Mouse (Mus musculus) MEL (cell line): ENCODE data around the gene Rcl1. TPM values are rescaled to one million over a fixed set of nuclear protein-coding genes. Genes with fewer than 3 reads are reported as not detected.
A peak's percentile ranks its signal among the peaks of the same experiment; 100 is the strongest.

Source experiments
- DNase-seq: peaks from one replicate; pipeline ENCODE4 v3.0.0; 2011; ENCODE audit warnings: low read depth, low spot score
- H3K27ac ChIP-seq: 2 replicates; pipeline ENCODE4 v1.5.1; 2012; ENCODE audit warnings: low read depth, mild to moderate bottlenecking, control low read depth, low read length, moderate library complexity; ENCODE audit not compliant: control insufficient read depth
- H3K27me3 ChIP-seq, 2 experiments: fragments of 150-350 bp in 1 of 2; sonication (generic) in 1 of 2; 2 replicates each; pipeline ENCODE4 v1.6.1; 2012; ENCODE audit warnings: low read length in 2 of 2, mild to moderate bottlenecking in 2 of 2, improper control_type of control experiment in 1 of 2, moderate library complexity in 1 of 2; ENCODE audit not compliant: insufficient read depth in 2 of 2, control insufficient read depth in 1 of 2
- H3K36me3 ChIP-seq, 2 experiments: 2 replicates each; pipeline ENCODE4 v1.6.1; 2012 to 2014; ENCODE audit warnings: low read length in 2 of 2, improper control_type of control experiment in 1 of 2, inconsistent platforms in 1 of 2, mild to moderate bottlenecking in 1 of 2; ENCODE audit not compliant: insufficient read depth in 2 of 2, control insufficient read depth in 1 of 2
- H3K4me1 ChIP-seq, 2 experiments: fragments of 150-350 bp in 1 of 2; sonication (generic) in 1 of 2; 2 replicates each; pipeline ENCODE4 v1.6.1; 2012; ENCODE audit warnings: low read length in 2 of 2, improper control_type of control experiment in 1 of 2, mild to moderate bottlenecking in 1 of 2; ENCODE audit not compliant: insufficient read depth in 2 of 2, control insufficient read depth in 1 of 2
- H3K4me3 ChIP-seq, 2 experiments: fragments of 150-350 bp in 1 of 2; sonication (generic) in 1 of 2; 2 replicates each; pipeline ENCODE4 v1.5.1; 2012; ENCODE audit warnings: low read depth in 2 of 2, low read length in 2 of 2, mild to moderate bottlenecking in 2 of 2, moderate library complexity in 2 of 2, control low read depth in 1 of 2, improper control_type of control experiment in 1 of 2; ENCODE audit not compliant: control insufficient read depth in 1 of 2, insufficient read depth in 1 of 2
- H3K79me2 ChIP-seq: 2 replicates; pipeline ENCODE4 v1.6.1; 2012; ENCODE audit warnings: mild to moderate bottlenecking, low read length, moderate library complexity; ENCODE audit not compliant: control insufficient read depth, poor library complexity, insufficient read depth
- H3K9ac ChIP-seq: 2 replicates; pipeline ENCODE4 v1.6.1; 2012; ENCODE audit warnings: low read depth, mild to moderate bottlenecking, control low read depth, low read length, moderate library complexity; ENCODE audit not compliant: control insufficient read depth, poor library complexity, severe bottlenecking
- H3K9me3 ChIP-seq: fragments of 150-350 bp; sonication (generic); replicated peaks from 2 replicates; pipeline ENCODE4 v1.6.1; 2012; ENCODE audit warnings: mild to moderate bottlenecking, low read length, improper control_type of control experiment, moderate library complexity; ENCODE audit not compliant: insufficient read depth
- CHD2 ChIP-seq: IDR thresholded peaks from 2 replicates; pipeline ENCODE4 v1.6.1; 2011; ENCODE audit warnings: low read length, improper control_type of control experiment
- CTCF ChIP-seq, 3 experiments: IDR thresholded peaks in 2 of 3; conservative IDR thresholded peaks in 1 of 3; 2 replicates each; pipeline ENCODE4 v1.5.1; 2011 to 2012; ENCODE audit warnings: low read length in 3 of 3, low read depth in 2 of 3, mild to moderate bottlenecking in 2 of 3, improper control_type of control experiment in 1 of 3, inconsistent platforms in 1 of 3, mixed read lengths in 1 of 3, moderate library complexity in 1 of 3; ENCODE audit not compliant: control insufficient read depth in 1 of 3, insufficient read depth in 1 of 3, poor library complexity in 1 of 3, severe bottlenecking in 1 of 3
- EP300 ChIP-seq, 2 experiments: IDR thresholded peaks; 2 replicates each; pipeline ENCODE4 v1.6.1; 2011; ENCODE audit warnings: improper control_type of control experiment in 2 of 2, low read length in 2 of 2, low read depth in 1 of 2, mild to moderate bottlenecking in 1 of 2
- ETS1 ChIP-seq: IDR thresholded peaks from 2 replicates; pipeline ENCODE4 v1.6.1; 2012; ENCODE audit warnings: low read depth, mild to moderate bottlenecking, inconsistent platforms, low read length, improper control_type of control experiment, moderate library complexity
- GABPA ChIP-seq: IDR thresholded peaks from 2 replicates; pipeline ENCODE4 v1.6.1; 2012; ENCODE audit warnings: low read depth, mild to moderate bottlenecking, inconsistent platforms, low read length, improper control_type of control experiment, moderate library complexity
- HCFC1 ChIP-seq: IDR thresholded peaks from 2 replicates; pipeline ENCODE4 v1.6.1; 2012; ENCODE audit warnings: low read depth, mild to moderate bottlenecking, inconsistent platforms, low read length, improper control_type of control experiment, moderate library complexity
- JUND ChIP-seq: IDR thresholded peaks from 2 replicates; pipeline ENCODE4 v1.6.1; 2011; ENCODE audit warnings: low read depth, mild to moderate bottlenecking, improper control_type of control experiment, low read length
- KAT2A ChIP-seq: conservative IDR thresholded peaks from 2 replicates; pipeline ENCODE4 v1.6.1; 2012; ENCODE audit warnings: low read depth, low read length, improper control_type of control experiment, inconsistent platforms
- MAFK ChIP-seq: IDR thresholded peaks from 2 replicates; pipeline ENCODE4 v1.6.1; 2011; ENCODE audit warnings: low read depth, mild to moderate bottlenecking, low read length, improper control_type of control experiment, borderline replicate concordance
- MAX ChIP-seq: IDR thresholded peaks from 2 replicates; pipeline ENCODE4 v1.6.1; 2011; ENCODE audit warnings: low read length, improper control_type of control experiment
- MAZ ChIP-seq: IDR thresholded peaks from 2 replicates; pipeline ENCODE4 v1.6.1; 2012; ENCODE audit warnings: low read depth, mild to moderate bottlenecking, inconsistent platforms, low read length, improper control_type of control experiment
- MEF2A ChIP-seq: IDR thresholded peaks from 2 replicates; pipeline ENCODE4 v1.6.1; 2014; ENCODE audit warnings: low read depth, mild to moderate bottlenecking, inconsistent platforms, low read length, improper control_type of control experiment; ENCODE audit not compliant: poor library complexity, insufficient replicate concordance, severe bottlenecking; ENCODE audit errors: extremely low read depth
- MYB ChIP-seq: IDR thresholded peaks from 2 replicates; pipeline ENCODE4 v1.6.1; 2011; ENCODE audit warnings: mild to moderate bottlenecking, low read depth, low read length, improper control_type of control experiment
- MYC ChIP-seq: IDR thresholded peaks from 2 replicates; pipeline ENCODE4 v1.6.1; 2011; ENCODE audit warnings: low read depth, mild to moderate bottlenecking, low read length, improper control_type of control experiment, moderate library complexity
- NELFE ChIP-seq: IDR thresholded peaks from 2 replicates; pipeline ENCODE4 v1.6.1; 2011; ENCODE audit warnings: low read depth, low read length, improper control_type of control experiment
- NRF1 ChIP-seq: IDR thresholded peaks from 2 replicates; pipeline ENCODE4 v1.6.1; 2014; ENCODE audit warnings: low read depth, mild to moderate bottlenecking, inconsistent platforms, low read length, improper control_type of control experiment, moderate library complexity; ENCODE audit not compliant: poor library complexity, insufficient read depth, severe bottlenecking
- POLR2A ChIP-seq, 2 experiments: IDR thresholded peaks; 2 replicates each; pipeline ENCODE4 v1.6.1; 2011 to 2012; ENCODE audit warnings: low read length in 2 of 2, mild to moderate bottlenecking in 2 of 2, control low read depth in 1 of 2, improper control_type of control experiment in 1 of 2, low read depth in 1 of 2, moderate library complexity in 1 of 2; ENCODE audit not compliant: control insufficient read depth in 1 of 2, insufficient read depth in 1 of 2, poor library complexity in 1 of 2
- POLR2AphosphoS2 ChIP-seq: IDR thresholded peaks from 2 replicates; pipeline ENCODE4 v1.6.1; 2011; ENCODE audit warnings: low read length, improper control_type of control experiment
- POLR2AphosphoS5 ChIP-seq: IDR thresholded peaks from 2 replicates; pipeline ENCODE4 v1.6.1; 2012; ENCODE audit warnings: low read depth, borderline replicate concordance, mild to moderate bottlenecking, inconsistent platforms, low read length, moderate library complexity, mixed read lengths
- RAD21 ChIP-seq: IDR thresholded peaks from 2 replicates; pipeline ENCODE4 v1.6.1; 2011; ENCODE audit warnings: mild to moderate bottlenecking, low read depth, low read length, improper control_type of control experiment
- RCOR1 ChIP-seq: IDR thresholded peaks from 2 replicates; pipeline ENCODE4 v1.6.1; 2012; ENCODE audit warnings: low read depth, mild to moderate bottlenecking, inconsistent platforms, low read length, improper control_type of control experiment
- SIN3A ChIP-seq: IDR thresholded peaks from 2 replicates; pipeline ENCODE4 v1.6.1; 2012; ENCODE audit warnings: low read length, improper control_type of control experiment, inconsistent platforms
- TAL1 ChIP-seq: IDR thresholded peaks from 2 replicates; pipeline ENCODE4 v1.6.1; 2012; ENCODE audit warnings: mild to moderate bottlenecking, inconsistent platforms, low read length, moderate library complexity, mixed read lengths
- TBP ChIP-seq: IDR thresholded peaks from 2 replicates; pipeline ENCODE4 v1.8.0; 2011; ENCODE audit warnings: low read depth, low read length, improper control_type of control experiment
- UBTF ChIP-seq: IDR thresholded peaks from 2 replicates; pipeline ENCODE4 v1.6.1; 2012; ENCODE audit warnings: low read depth, mild to moderate bottlenecking, inconsistent platforms, low read length, improper control_type of control experiment, moderate library complexity, borderline replicate concordance; ENCODE audit not compliant: insufficient read depth
- ZC3H11A ChIP-seq: IDR thresholded peaks from 2 replicates; pipeline ENCODE4 v1.6.1; 2012; ENCODE audit warnings: low read depth, mild to moderate bottlenecking, inconsistent platforms, low read length, improper control_type of control experiment
- ZKSCAN1 ChIP-seq: IDR thresholded peaks from 2 replicates; pipeline ENCODE4 v1.6.1; 2012; ENCODE audit warnings: low read depth, mild to moderate bottlenecking, inconsistent platforms, low read length, improper control_type of control experiment, moderate library complexity
- ZMIZ1 ChIP-seq: IDR thresholded peaks from 2 replicates; pipeline ENCODE4 v1.6.1; 2012; ENCODE audit warnings: low read depth, mild to moderate bottlenecking, inconsistent platforms, low read length, improper control_type of control experiment, moderate library complexity
- ZNF384 ChIP-seq: IDR thresholded peaks from 2 replicates; pipeline ENCODE4 v1.6.1; 2012; ENCODE audit warnings: low read depth, mild to moderate bottlenecking, inconsistent platforms, low read length, improper control_type of control experiment
- polyA plus RNA-seq, 2 experiments: library from polyadenylated mRNA; stranded (reverse) in 1 of 2; unstranded in 1 of 2; fragments of >175 nt in 1 of 2; fragments of >200 nt in 1 of 2; gene quantifications; 2 replicates each; pipeline versions ENCODE4 v1.2.1 to v1.2.4; 2012; ENCODE audit warnings: low replicate concordance in 2 of 2, low read depth in 1 of 2; ENCODE audit not compliant: insufficient read length in 2 of 2, insufficient read depth in 1 of 2, missing spikeins in 1 of 2
- total RNA-seq: library from RNA; depleted of rRNA; stranded (reverse); fragments of 300-350 nt; gene quantifications from 2 replicates; pipeline ENCODE4 v1.2.3, GENCODE M21; 2012

Gene Rcl1
- total and polyA plus RNA-seq, 3 experiments, result 86.4 to 122 TPM; not detected in 1

- peaks cover 4 to 22% of the 10 kb centered on the region in 2 experiments; a peak in 3 of 4 replicates for H3K4me1 ChIP-seq
- no peak overlapping the region for H3K9ac ChIP-seq
- H3K27me3 ChIP-seq, result no peaks in the 10 kb centered on the region
- H3K9me3 ChIP-seq, result no peaks in the 10 kb centered on the region
- H3K27ac ChIP-seq, result no peak overlapping the region
- TF ChIP-seq MAFK (no peak), RCOR1 (no peak), MAX (no peak), MYB (no peak), HCFC1 (no peak), ETS1 (no peak), ZNF384 (no peak), UBTF (no peak), SIN3A (no peak), ZC3H11A (no peak), KAT2A (no peak), MEF2A (no peak)
- DNase-seq, result no peak
- H3K4me3 ChIP-seq, result no peak overlapping the region
- H3K36me3 ChIP-seq, result peaks cover 0 to 25% of the 10 kb centered on the region in 2 experiments; a peak in 2 of 4 replicates
- no peaks in the 10 kb centered on the region; the same call in 1 of the 2 replicates for H3K79me2 ChIP-seq
These were observed 38.2 kb upstream of the Rcl1 start for GRCm38 (mm10) chr19:29063009-29063408.

GRCm38 (mm10) chr19:29063577-29064363, 37.4 kb upstream of the Rcl1 start:
- no peaks in the 10 kb centered on the region for H3K27me3 ChIP-seq
- H3K36me3 ChIP-seq, result peaks cover 0 to 28% of the 10 kb centered on the region in 2 experiments; a peak in 2 of 4 replicates
- DNase-seq, result peak; percentile 97
- H3K9ac ChIP-seq, result peak overlapping the region; percentile 68
- no peaks in the 10 kb centered on the region for H3K9me3 ChIP-seq
- H3K79me2 ChIP-seq, result no peaks in the 10 kb centered on the region; the same call in 1 of the 2 replicates
- peaks cover 4 to 24% of the 10 kb centered on the region in 2 experiments; a peak in 3 of 4 replicates for H3K4me1 ChIP-seq
- peak overlapping the region; percentile 49 for H3K4me3 ChIP-seq
- H3K27ac ChIP-seq, result peak overlapping the region; percentile 94
- no peak for TF ChIP-seq NELFE
- no peak for TF ChIP-seq MAZ
- TF ChIP-seq SIN3A, result peak; percentile 71; the same call in 1 of the 2 replicates
- peak in 1 of 2 experiments; percentile 26; a peak in 1 of 4 replicates for TF ChIP-seq EP300 (IDR thresholded peaks at IDR 0.05; ENCODE audit: low read depth in 1 of 2, low read length in 2 of 2)
- TF ChIP-seq TAL1, result no peak
- TF ChIP-seq ZMIZ1, result no peak
- TF ChIP-seq ETS1, result peak; percentile 79
- TF ChIP-seq NRF1, result no peak
- no peak for TF ChIP-seq JUND
- TF ChIP-seq POLR2A (IDR thresholded peaks at IDR 0.05; ENCODE audit: control insufficient read depth in 1 of 2, insufficient read depth in 1 of 2, low read depth in 1 of 2, low read length in 2 of 2, poor library complexity in 1 of 2), result peak in 1 of 2 experiments; percentile 54; a peak in 2 of 4 replicates
- no peak for TF ChIP-seq GABPA
- TF ChIP-seq POLR2AphosphoS5, result no peak
- peak; percentile 73 for TF ChIP-seq TBP
- TF ChIP-seq MYC, result 0 out of 2 replicates have a peak, but pooled peaks have one; percentile 9
- no peak for TF ChIP-seq MEF2A
- TF ChIP-seq ZC3H11A, result peak; percentile 93
- peak; percentile 74; the same call in 1 of the 2 replicates for TF ChIP-seq CHD2
- TF ChIP-seq POLR2AphosphoS2, result no peak
- TF ChIP-seq RAD21, result peak; percentile 98
- peak in 2 of 3 experiments; percentile 77 to 92 for TF ChIP-seq CTCF (IDR thresholded peaks at IDR 0.05 in 2 of 3, conservative IDR thresholded peaks at IDR 0.05 in 1 of 3; ENCODE audit: control insufficient read depth in 1 of 3, insufficient read depth in 1 of 3, low read depth in 2 of 3, low read length in 3 of 3, poor library complexity in 1 of 3, severe bottlenecking in 1 of 3)
- TF ChIP-seq ZNF384, result no peak
- TF ChIP-seq ZKSCAN1, result no peak
